Mouse (Mus musculus) lung, adult 2 months (tissue): Measurements from ENCODE around the gene Ptpre.

Experiments
- CTCF ChIP-seq: fragments of 200-500 bp; IDR thresholded peaks from 2 replicates; pipeline ENCODE4 v1.5.1; 2011; ENCODE audit warnings: mild to moderate bottlenecking, low read length, control low read depth; ENCODE audit not compliant: insufficient read depth
- POLR2A ChIP-seq: fragments of 200-500 bp; IDR thresholded peaks from 2 replicates; pipeline ENCODE4 v1.6.1; 2011; ENCODE audit warnings: low read depth, mild to moderate bottlenecking, control low read depth, low read length, borderline replicate concordance; ENCODE audit errors: extremely low read depth

DNA sequence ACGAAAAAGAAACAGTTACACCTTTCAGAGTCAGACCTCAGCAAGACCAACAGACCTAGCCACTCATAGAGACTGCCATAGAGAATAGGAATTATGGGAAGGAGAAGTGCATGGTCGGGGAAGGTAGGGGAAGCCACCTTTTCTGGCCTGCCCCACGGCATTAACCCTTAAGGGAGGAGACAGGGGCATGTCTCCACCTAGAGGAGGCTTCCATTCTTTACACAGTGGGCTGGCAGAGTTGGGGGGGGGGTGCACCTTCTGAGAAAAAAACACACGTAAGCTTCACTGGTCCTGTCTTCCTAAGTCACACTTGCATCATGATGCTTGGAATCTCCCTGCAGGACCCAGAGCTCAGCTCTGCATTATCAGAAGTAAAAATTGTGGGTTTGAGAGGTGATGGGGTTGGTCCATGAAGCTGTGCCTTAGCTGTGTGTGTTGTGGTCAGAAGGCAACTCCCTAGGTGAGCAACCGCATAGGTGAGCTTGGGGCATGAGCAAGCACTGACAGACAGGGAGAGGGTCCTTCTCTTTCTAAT is 58.4 kb downstream of the Ptpre start:
- TF ChIP-seq CTCF (no peak), POLR2A (no peak)
